Mouse (Mus musculus) cerebellum, adult 9-10 months (tissue): ENCODE measurements around the gene Tbc1d2b.

Experiments
- DNase-seq: peaks from one replicate; pipeline ENCODE4 v3.0.0; 2022

The Tbc1d2b gene

GRCm38 (mm10) chr9:90164670-90165453 lies 105.7 kb downstream of the Tbc1d2b start:
- DNase-seq = no peak

- no peak for DNase-seq
Measured at GRCm38 (mm10) chr9:90163749-90164095, 106.9 kb downstream of the Tbc1d2b start.

GRCm38 (mm10) chr9:90162926-90163748 lies 107.5 kb downstream of the Tbc1d2b start, which contains the start of gene Adamts7:
Gene Adamts7 (plus strand): TSS chr9:90163069.
- DNase-seq = no peak

- DNase-seq = no peak
Measured at GRCm38 (mm10) chr9:90162243-90162925, 108.2 kb downstream of the Tbc1d2b start.
